Mouse (Mus musculus) hindbrain, embryonic 12.5 days (tissue): ENCODE data around the gene Gm11992. TPM values are rescaled to one million over a fixed set of nuclear protein-coding genes. Genes with fewer than 3 reads are reported as not detected.

ENCODE experiments used
- ATAC-seq: fragments of 200-750 bp; cut with Nextera tagmentation; 2 replicates; pipeline ENCODE4 v1.8.0; 2017; ENCODE audit warnings: moderate TSS enrichment; ENCODE audit not compliant: low FRiP score
- H3K27ac ChIP-seq: fragments of 300-500 bp; sonication (generic); 2 replicates; pipeline ENCODE4 v1.5.1; 2016; ENCODE audit warnings: mild to moderate bottlenecking
- H3K27me3 ChIP-seq: fragments of 300-500 bp; sonication (generic); 2 replicates; pipeline ENCODE4 v1.6.1; 2016; ENCODE audit warnings: mild to moderate bottlenecking
- H3K36me3 ChIP-seq: fragments of 300-500 bp; sonication (generic); 2 replicates; pipeline ENCODE4 v1.6.1; 2016; ENCODE audit warnings: mild to moderate bottlenecking
- H3K4me1 ChIP-seq: fragments of 300-500 bp; sonication (generic); 2 replicates; pipeline ENCODE4 v1.6.1; 2016
- H3K4me2 ChIP-seq: fragments of 300-500 bp; sonication (generic); replicated peaks from 2 replicates; pipeline ENCODE4 v1.6.1; 2016; ENCODE audit warnings: mild to moderate bottlenecking
- H3K4me3 ChIP-seq: fragments of 300-500 bp; sonication (generic); 2 replicates; pipeline ENCODE4 v1.5.1; 2016; ENCODE audit warnings: mild to moderate bottlenecking
- H3K9ac ChIP-seq: fragments of 300-500 bp; sonication (generic); 2 replicates; pipeline ENCODE4 v1.6.1; 2016; ENCODE audit warnings: mild to moderate bottlenecking, moderate library complexity
- H3K9me3 ChIP-seq: fragments of 300-500 bp; sonication (generic); replicated peaks from 2 replicates; pipeline ENCODE4 v1.6.1; 2016; ENCODE audit warnings: mild to moderate bottlenecking
- WGBS: fragments of 180-500 bp; shearing (Covaris S2); methylation state at CpG from one replicate; pipeline ENCODE4 v1.1.7; 2016; 5-methylcytosine and 5-hydroxymethylcytosine counted together
- polyA plus RNA-seq: library from polyadenylated mRNA; unstranded; fragments of >200 nt; fragmentation: Nextera tagmentation; extraction: Ambion mirVana; gene quantifications from 2 replicates; pipeline ENCODE4 v1.2.1, GENCODE M21; 2016

Gm11992 gene
- polyA plus RNA-seq, 1 experiment from 2014 or later: 1.3 TPM

DNA sequence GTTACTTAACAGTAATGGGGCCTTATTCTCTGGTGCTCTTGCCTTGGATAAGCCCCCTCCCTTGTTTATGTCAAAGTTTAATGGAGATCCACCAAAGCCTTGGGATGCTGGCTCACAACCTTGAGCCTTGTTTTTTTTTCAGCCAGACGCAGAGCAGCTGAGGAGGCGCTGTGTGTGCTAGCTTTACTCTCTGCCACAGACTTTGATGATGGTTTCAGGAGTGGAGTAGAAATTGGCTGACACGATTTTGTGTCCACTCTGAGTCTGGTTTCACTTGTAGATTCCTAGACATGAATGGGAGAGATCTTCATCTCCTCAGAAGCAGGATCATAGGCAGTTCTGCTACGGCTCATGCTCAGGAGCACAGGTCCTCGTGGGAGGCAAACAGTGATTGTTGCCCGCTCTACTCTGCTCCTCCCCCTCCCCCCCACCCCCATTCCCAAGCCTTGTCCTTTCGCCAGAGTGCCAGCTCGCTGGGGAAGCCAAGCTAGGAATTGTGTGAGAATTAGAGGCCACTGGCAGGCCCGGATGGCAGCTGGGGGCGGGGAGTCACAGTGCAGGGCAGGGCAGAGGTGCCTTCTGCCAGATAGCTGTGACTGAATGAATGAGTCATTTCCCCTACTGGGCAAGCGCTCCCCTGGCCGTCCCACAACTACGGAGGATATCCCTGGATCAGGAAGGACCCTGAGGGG is 69.1 kb downstream of the Gm11992 start:
- peaks cover 60% of the 10 kb centered on the region for H3K27me3 ChIP-seq

GRCm38 (mm10) chr11:9118050-9118420 is 69.6 kb downstream of the Gm11992 start, which contains the start of gene Upp1:
Upp1 (plus strand) TSS chr11:9118103.
- Histone ChIP-seq H3K27me3 (peaks cover 60% of the 10 kb centered on the region), H3K36me3 (no peaks in the 10 kb centered on the region), H3K27ac (no peak within 1 kb of the TSS), H3K4me2 (peak within 1 kb of the TSS; percentile 97), H3K4me1 (peaks cover 29% of the 10 kb centered on the region), H3K4me3 (peak within 1 kb of the TSS; percentile 41), H3K9ac (peak within 1 kb of the TSS; percentile 53), H3K9me3 (no peaks in the 10 kb centered on the region)
- 0 out of 2 replicates have a peak, but pooled peaks have one; percentile 1 for ATAC-seq
- WGBS: 0% methylated on average over 7 of the region's 7 CpGs

More for the DNA sequence above, 69.1 kb downstream of the Gm11992 start:
- ATAC-seq: peak; percentile 55; the same call in 1 of the 2 replicates
- H3K27ac ChIP-seq: no peak overlapping the region
- peak overlapping the region; percentile 41 for H3K4me3 ChIP-seq
- H3K9ac ChIP-seq: no peak overlapping the region
- under 1% methylated on average over 13 of the region's 13 CpGs for WGBS
- H3K36me3 ChIP-seq: no peaks in the 10 kb centered on the region
- H3K4me1 ChIP-seq: peaks cover 29% of the 10 kb centered on the region
- H3K4me2 ChIP-seq: peak overlapping the region; percentile 97
- no peaks in the 10 kb centered on the region for H3K9me3 ChIP-seq

DNA sequence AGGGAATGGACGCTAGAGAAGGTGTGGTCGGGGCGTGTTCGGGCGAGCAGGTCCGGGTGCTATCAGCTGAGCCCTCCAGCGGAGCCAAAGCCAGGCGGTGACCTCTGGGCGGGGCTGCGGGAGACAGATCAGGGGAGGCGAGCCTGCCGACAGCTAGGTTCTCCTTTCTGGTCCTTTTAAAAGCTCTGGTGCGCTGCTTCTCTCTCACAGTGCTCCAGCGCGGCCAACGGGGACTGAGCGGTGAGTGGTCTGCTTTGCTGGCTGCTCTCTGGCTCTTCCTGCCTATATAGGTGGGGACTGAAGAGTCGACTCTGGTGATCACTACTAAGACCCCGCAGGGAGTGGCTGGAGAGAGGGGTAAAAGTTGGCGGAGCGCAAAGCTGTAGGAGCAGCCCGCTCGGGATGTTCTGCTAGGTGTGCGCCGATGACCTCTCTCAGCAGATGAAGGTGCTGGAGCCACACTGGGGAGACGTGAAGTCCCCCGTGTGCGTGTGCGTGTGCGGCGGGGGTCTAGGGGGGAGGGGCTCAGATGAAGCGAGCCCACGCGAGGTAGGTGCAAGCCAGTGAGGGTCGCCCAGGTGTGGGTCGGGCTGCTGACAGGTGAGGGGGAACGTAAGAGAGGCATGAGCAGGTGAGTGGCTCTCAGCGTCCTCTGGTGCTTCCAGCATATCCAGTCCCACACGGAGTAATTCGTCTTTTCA is 70.2 kb downstream of the Gm11992 start:
- peak; percentile 44 for ATAC-seq
- WGBS: under 1% methylated on average over 40 of the region's 40 CpGs
- no peaks in the 10 kb centered on the region for H3K9me3 ChIP-seq
- no peak overlapping the region for H3K27ac ChIP-seq
- H3K4me3 ChIP-seq: peak overlapping the region; percentile 41
- H3K27me3 ChIP-seq: peaks cover 60% of the 10 kb centered on the region
- peak overlapping the region; percentile 97 for H3K4me2 ChIP-seq
- H3K9ac ChIP-seq: peak overlapping the region; percentile 53
- H3K36me3 ChIP-seq: no peaks in the 10 kb centered on the region
- H3K4me1 ChIP-seq: peaks cover 29% of the 10 kb centered on the region

Other genes with a start within 250 kb of the Gm11992 start
- 0.05 and 0.13 TPM in 2 replicates for gene Pkd1l1, start 75.3 kb upstream of the Gm11992 start, polyA plus RNA-seq
- gene Hus1, start 37.4 kb upstream of the Gm11992 start, polyA plus RNA-seq: 15.3 and 16.4 TPM in 2 replicates
- 0.25 TPM in 1 of 2 replicates, not detected in the other for gene Sun3, start 397 bp downstream of the Gm11992 start, polyA plus RNA-seq
- 3.6 and 4.8 TPM in 2 replicates for gene Upp1, start 69.5 kb downstream of the Gm11992 start, polyA plus RNA-seq
- gene Abca13, start 143.3 kb downstream of the Gm11992 start, polyA plus RNA-seq: 0.04 TPM in 1 of 2 replicates, not detected in the other